Mouse (Mus musculus) erythroid progenitor cell, adult 5-6 weeks (primary cell): ENCODE measurements at regions not wholly inside any gene's neighbourhood (a gene's known extent, or its start where the extent isn't known, plus 50 kb on each side); places are given as distances from the start of the nearest gene placed in this dataset.

Experiments
- ATAC-seq: replicated peaks from 2 replicates; pipeline ENCODE4 v1.8.0; 2016; ENCODE audit warnings: moderate number of reproducible peaks, mild to moderate bottlenecking, moderate TSS enrichment, inconsistent platforms; ENCODE audit not compliant: poor library complexity, low FRiP score, severe bottlenecking

DNA sequence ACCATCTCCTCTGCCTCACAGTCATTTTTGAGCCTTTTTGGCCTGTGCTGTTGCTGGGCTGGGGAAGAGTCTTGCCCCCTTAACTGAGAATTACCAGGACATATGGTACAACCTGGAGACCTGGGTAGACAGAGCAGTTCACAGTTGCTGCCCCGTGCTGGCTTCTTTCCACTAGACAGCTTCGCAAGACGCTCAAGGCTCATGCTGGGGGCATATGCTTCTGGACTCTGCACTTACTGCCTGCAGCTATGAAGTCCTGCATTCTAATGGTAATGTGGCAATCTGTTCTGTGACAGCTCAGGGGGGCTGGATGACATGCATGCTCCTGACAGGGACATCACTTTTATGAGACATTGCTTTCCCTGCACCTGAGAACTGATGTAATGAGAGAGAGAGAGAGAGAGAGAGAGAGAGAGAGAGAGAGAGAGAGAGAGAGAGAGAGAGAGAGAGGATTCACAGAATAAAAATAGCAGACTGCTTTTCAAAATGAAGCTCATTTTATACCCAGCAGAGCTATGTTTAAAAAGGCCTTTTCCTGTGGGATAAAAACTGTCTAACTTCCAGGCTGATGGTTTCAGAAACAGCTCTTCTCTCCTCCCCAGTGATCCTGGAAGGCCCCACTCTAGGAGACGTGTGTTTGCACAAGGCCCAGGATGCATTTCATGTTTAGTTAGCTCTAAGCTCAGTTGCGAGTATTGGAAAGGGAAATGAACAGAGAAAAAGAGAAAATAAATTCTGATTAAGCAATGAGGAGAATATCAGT is 405.5 kb downstream of the Sox11 start:
- ATAC-seq = no peak

DNA sequence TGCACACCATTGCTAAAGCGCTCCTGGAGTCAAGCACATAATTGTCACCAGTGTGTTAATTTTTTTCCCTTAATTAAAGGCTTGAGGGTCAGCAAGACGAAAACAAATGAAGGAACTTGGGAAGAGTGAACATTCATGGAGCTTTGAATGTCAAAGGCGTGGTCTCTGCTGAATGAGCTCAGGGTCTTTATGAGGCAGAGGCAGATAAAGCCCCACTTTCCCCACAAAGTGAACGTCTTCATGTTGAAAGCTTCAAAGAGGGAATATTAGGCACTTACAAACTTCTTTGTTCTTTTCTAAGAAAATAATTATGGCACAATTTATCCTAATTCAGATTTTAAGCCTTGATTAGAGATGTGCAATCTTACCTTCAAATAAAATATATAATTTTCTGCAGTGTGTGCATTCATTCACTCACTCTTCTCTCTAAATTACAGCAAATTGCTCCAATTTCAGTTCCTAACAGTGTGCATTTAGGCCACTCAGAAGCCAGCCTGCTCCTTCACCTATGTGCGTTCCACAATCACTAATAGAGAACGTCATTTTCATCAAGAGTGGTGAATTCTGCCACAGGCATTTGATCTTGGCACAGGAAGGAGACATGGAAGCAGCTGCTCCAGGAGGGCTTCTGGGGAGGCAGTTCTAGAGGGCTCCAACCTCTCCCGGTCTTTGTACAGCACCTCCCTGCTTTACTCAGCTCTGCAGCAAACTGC is 412.1 kb downstream of the Sox11 start:
- ATAC-seq = no peak

GRCm38 (mm10) chr12:26906126-26906525 is 436.2 kb downstream of the Sox11 start:
- no peak for ATAC-seq

- ATAC-seq = no peak
These were observed 434.9 kb downstream of the Cmpk2 start for GRCm38 (mm10) chr12:26903894-26904272.

GRCm38 (mm10) chr12:26903073-26903893 is 434.3 kb downstream of the Cmpk2 start:
- ATAC-seq = no peak

DNA sequence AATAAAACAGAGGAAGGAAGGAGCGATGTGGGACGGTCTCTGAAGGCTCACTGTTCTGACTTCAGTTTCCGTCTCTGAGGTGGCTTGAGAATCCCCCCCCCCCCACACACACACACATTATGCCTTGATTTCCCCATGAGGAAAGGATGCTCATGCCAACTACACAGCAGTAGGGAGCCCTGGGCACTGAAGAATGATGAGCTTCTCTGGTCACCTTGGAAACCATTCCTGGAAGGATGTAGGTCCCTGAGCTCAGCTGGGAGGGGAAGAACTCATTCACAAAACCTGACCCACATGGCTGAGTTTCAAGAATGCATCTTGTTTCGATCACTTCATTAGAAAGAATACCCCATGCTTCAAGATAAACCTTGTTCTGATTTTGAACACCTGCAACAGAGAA is 422.2 kb downstream of the Cmpk2 start:
- no peak for ATAC-seq

DNA sequence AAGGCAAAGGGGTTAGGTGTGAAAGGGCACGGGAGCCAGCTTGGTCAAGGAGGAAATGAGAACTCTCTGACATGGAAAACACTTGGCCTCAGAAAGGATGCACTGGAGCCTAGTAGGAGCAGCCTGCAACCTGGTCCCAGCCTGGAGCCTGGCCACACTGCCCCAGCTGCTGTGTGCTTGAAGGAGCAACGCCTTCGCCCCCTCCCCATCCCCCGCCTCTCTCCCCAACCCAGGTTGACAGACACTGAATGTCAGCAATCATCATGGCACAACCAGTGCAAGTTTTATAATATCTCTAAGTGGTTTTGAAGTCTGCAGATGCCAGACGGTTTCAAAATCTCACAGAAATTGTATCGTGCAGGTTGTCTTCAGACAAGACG is 417.6 kb downstream of the Cmpk2 start:
- no peak for ATAC-seq

GRCm38 (mm10) chr12:26885831-26886634 is 417.0 kb downstream of the Cmpk2 start:
- no peak for ATAC-seq

DNA sequence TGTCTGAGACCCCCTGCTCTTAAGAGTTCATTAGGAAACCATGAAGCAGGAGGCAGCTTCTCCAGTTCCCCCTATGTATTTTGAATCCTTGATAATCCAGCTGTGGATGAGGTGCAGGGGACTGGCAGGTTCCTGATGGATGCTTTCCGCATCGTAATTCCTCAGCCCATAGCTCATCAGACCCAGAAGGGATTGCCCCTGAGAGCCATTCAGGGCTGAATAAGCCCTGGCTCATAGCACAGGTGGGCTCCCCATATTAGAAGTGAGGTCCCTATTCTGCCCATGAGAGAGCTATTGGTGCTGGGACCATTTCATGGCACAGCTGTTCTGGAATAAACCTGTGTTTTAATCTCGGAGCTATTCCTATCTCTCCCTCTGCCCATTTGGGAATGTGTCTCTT is 416.1 kb downstream of the Cmpk2 start:
- ATAC-seq = no peak

GRCm38 (mm10) chr12:26884156-26884555 is 415.2 kb downstream of the Cmpk2 start:
- no peak for ATAC-seq

- ATAC-seq = no peak
These were observed 408.7 kb downstream of the Cmpk2 start for GRCm38 (mm10) chr12:26877691-26878121.

DNA sequence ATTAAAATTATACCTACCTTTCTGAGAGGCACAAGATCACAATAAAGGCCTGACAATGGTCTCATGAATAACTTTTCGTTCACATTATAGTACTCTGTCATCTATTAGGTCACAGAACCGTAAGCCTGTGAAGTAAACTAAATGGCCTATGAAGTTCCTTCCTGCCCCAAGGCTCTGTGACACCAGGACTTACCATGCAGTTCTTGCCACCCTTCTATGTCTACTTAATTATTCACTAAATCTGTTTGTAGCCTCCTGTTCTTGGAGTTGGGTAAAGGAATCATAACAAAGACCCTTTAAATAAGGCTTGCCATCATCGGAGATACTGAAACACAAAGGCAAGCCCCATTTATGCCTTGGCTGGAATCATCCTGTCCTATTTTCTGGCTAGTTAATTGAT is 408.3 kb downstream of the Cmpk2 start:
- ATAC-seq = no peak

DNA sequence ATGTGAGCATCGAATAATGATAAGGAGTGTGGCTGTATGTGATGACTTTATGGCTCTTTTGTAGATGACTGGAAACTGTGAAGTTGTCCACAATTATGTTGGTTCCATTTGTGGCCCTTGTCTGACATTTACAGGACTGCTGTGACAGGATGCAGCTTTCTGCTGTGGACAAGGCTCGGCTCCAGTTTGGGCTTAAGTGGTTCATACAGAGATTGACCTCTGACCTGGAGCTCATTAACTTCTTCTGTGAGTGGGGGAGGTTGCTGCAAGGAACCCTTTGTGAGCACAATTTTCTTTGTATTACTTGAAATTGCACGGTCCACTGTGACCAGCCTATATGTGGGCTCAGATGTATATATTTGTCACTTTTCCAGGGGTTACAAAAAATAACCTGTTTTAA is 403.5 kb downstream of the Cmpk2 start:
- ATAC-seq = no peak

DNA sequence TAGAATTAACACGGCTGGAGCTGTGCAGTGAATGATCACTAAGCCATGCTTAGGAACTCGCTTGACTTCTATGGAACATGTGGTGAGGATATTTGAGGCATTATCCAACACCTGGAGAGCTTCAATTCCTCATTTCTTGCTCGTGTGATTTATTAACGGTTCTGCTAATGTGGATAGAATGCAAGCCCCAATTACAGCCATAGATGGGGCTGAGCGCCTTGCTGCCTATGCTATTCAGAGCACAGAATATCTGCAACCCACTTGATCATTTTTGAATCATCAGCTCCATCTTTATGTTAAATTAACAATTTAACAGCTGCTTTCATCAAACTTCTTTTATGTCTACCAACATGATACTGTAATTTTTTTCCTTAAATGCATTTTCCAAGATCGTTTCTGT is 398.7 kb downstream of the Cmpk2 start:
- ATAC-seq = no peak

GRCm38 (mm10) chr12:26855091-26855516 is 386.1 kb downstream of the Cmpk2 start:
- no peak for ATAC-seq

GRCm38 (mm10) chr12:26844917-26845316 is 375.9 kb downstream of the Cmpk2 start:
- no peak for ATAC-seq

GRCm38 (mm10) chr12:26842696-26843095 is 373.7 kb downstream of the Cmpk2 start:
- no peak for ATAC-seq

- ATAC-seq = no peak
These were observed 352.4 kb downstream of the Cmpk2 start for GRCm38 (mm10) chr12:26821257-26821968.

- no peak for ATAC-seq
These were observed 348.9 kb downstream of the Cmpk2 start for GRCm38 (mm10) chr12:26817866-26818265.
